Mouse (Mus musculus) myocyte (in vitro differentiated cells): ENCODE data around the gene Clcn6. TPM values are rescaled to one million over a fixed set of nuclear protein-coding genes. Genes with fewer than 3 reads are reported as not detected.

Source experiments
- H3K27me3 ChIP-seq: one replicate; pipeline ENCODE4 v1.6.1; 2011; ENCODE audit not compliant: control insufficient read depth, insufficient read depth, insufficient read length
- H3K36me3 ChIP-seq: one replicate; pipeline ENCODE4 v1.6.1; 2011; ENCODE audit not compliant: control insufficient read depth, insufficient read depth
- H3K4me2 ChIP-seq: one replicate; pipeline ENCODE4 v1.6.1; 2011; ENCODE audit warnings: low read depth, control low read depth
- H3K4me3 ChIP-seq: one replicate; pipeline ENCODE4 v1.5.1; 2011; ENCODE audit warnings: mild to moderate bottlenecking, control low read depth, moderate library complexity
- H3K79me2 ChIP-seq: one replicate; pipeline ENCODE4 v1.6.1; 2011; ENCODE audit not compliant: control insufficient read depth, insufficient read depth
- H3ac ChIP-seq: one replicate; pipeline ENCODE4 v1.6.1; 2011; ENCODE audit not compliant: control insufficient read depth, insufficient read length
- CEBPB ChIP-seq: IDR thresholded peaks from 2 replicates; pipeline ENCODE4 v1.6.1; 2011; ENCODE audit warnings: mild to moderate bottlenecking, moderate library complexity; ENCODE audit not compliant: poor library complexity, insufficient read depth, severe bottlenecking
- E2F4 ChIP-seq: IDR thresholded peaks from one replicate; pipeline ENCODE4 v1.6.1; 2011; ENCODE audit warnings: mild to moderate bottlenecking, control low read depth, moderate library complexity; ENCODE audit not compliant: insufficient read depth
- MAX ChIP-seq: IDR thresholded peaks from one replicate; pipeline ENCODE4 v1.6.1; 2011; ENCODE audit warnings: low read depth, mild to moderate bottlenecking, control low read depth
- MYOD1 ChIP-seq, 3 experiments: IDR thresholded peaks; one replicate each; pipeline ENCODE4 v1.6.1; 2011; ENCODE audit warnings: control low read depth in 2 of 3, low read depth in 2 of 3, mild to moderate bottlenecking in 2 of 3, moderate library complexity in 1 of 3; ENCODE audit not compliant: insufficient read length in 2 of 3, control insufficient read depth in 1 of 3
- MYOG ChIP-seq, 3 experiments: IDR thresholded peaks; one replicate each; pipeline ENCODE4 v1.6.1; 2011; ENCODE audit warnings: control low read depth in 2 of 3, low read depth in 2 of 3, mild to moderate bottlenecking in 2 of 3; ENCODE audit not compliant: insufficient read length in 2 of 3, control insufficient read depth in 1 of 3, insufficient read depth in 1 of 3
- POLR2A ChIP-seq: IDR thresholded peaks from one replicate; pipeline ENCODE4 v1.6.1; 2011; ENCODE audit warnings: low read depth, mild to moderate bottlenecking, control low read depth, moderate library complexity; ENCODE audit not compliant: insufficient read length
- POLR2AphosphoS2 ChIP-seq: IDR thresholded peaks from one replicate; pipeline ENCODE4 v1.6.1; 2011; ENCODE audit warnings: low read depth, control low read depth; ENCODE audit not compliant: insufficient read length
- REST ChIP-seq: IDR thresholded peaks from one replicate; pipeline ENCODE4 v1.6.1; 2011; ENCODE audit warnings: mild to moderate bottlenecking, control low read depth, moderate library complexity; ENCODE audit not compliant: insufficient read depth, insufficient read length
- SRF ChIP-seq: IDR thresholded peaks from one replicate; pipeline ENCODE4 v1.6.1; 2011; ENCODE audit warnings: low read depth; ENCODE audit not compliant: control insufficient read depth, insufficient read length
- TCF12 ChIP-seq: IDR thresholded peaks from one replicate; pipeline ENCODE4 v1.6.1; 2011; ENCODE audit warnings: mild to moderate bottlenecking, control low read depth; ENCODE audit not compliant: poor library complexity, insufficient read depth, severe bottlenecking
- TCF3 ChIP-seq: IDR thresholded peaks from one replicate; pipeline ENCODE4 v1.6.1; 2011; ENCODE audit warnings: low read depth, control low read depth; ENCODE audit not compliant: insufficient read length
- USF1 ChIP-seq: IDR thresholded peaks from one replicate; pipeline ENCODE4 v1.6.1; 2011; ENCODE audit warnings: low read depth, mild to moderate bottlenecking, control low read depth, moderate library complexity
- polyA plus RNA-seq: library from polyadenylated mRNA; unstranded; fragments of >200 nt; fragmentation: generic; extraction: Trizol; gene quantifications from one replicate; pipeline ENCODE4 v1.2.1, GENCODE M21; 2012; ENCODE audit warnings: missing spikeins

Clcn6 gene
- polyA plus RNA-seq, 1 experiment: 19.6 TPM

DNA sequence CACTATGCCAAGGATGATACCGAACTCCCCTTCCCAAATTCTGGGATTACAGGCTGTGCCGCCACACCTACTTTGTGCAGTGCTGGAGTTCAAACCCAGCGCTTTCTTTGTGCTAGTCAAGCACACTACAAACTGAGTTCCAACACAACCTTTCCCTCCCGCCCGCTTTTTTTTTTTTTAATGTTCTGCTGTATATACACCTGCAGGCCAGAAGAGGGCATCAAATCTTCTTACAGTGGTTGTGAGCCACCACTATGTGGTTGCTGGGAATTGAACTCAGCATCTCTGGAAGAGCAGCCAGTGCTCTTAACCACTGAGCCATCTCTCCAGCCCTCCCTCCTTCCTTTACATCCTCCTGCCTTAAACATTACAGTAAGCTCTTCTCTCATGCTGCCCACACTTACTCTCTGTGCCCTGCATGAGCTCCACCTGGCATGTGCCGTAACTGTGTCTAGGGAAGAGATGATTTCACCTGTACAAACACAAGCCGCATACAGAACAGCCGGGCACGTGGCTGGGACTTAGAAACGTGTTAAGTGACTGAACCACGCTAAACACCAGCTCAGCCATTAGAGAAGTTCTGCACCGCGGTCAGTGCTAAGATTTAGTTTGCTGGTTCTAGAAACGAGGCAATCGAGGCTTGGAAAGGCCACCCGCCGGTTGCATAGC, 36.0 kb upstream of the Clcn6 start:
- Histone ChIP-seq H3K4me3 (no peak overlapping the region), H3K36me3 (no peaks in the 10 kb centered on the region), H3ac (no peak overlapping the region), H3K27me3 (no peaks in the 10 kb centered on the region), H3K79me2 (no peaks in the 10 kb centered on the region), H3K4me2 (no peak overlapping the region)
- TF ChIP-seq MAX: no peak
- TF ChIP-seq CEBPB: no peak
- TF ChIP-seq MYOG (IDR thresholded peaks at IDR 0.05; ENCODE audit: control insufficient read depth in 1 of 3, insufficient read depth in 1 of 3, insufficient read length in 2 of 3, low read depth in 2 of 3): no peak
- no peak for TF ChIP-seq TCF3
- no peak for TF ChIP-seq MYOD1 (IDR thresholded peaks at IDR 0.05; ENCODE audit: control insufficient read depth in 1 of 3, insufficient read length in 2 of 3, low read depth in 2 of 3)
- TF ChIP-seq REST: no peak
- TF ChIP-seq SRF: no peak
- TF ChIP-seq E2F4: no peak
- TF ChIP-seq TCF12: no peak

DNA sequence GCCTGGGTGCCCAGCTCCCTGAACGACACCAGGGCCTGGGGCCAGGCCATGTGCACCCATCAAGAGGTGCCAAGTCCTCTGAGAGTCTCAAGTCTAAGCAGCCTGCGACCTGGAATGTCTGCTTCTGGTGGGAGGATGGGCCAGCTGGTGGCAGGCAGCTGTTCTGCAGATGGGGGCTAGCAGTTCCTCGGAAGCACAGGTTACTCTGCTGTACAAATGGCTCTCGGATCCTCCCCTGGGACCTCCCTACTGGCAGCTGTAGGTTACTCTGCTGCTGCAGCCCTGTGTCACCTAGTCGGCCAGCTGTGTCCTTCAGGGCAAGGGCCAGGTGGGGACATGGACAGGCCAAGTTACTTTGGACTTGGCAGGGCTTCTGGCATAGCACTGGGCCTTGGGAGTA, 32.9 kb upstream of the Clcn6 start:
- Histone ChIP-seq H3K27me3 (no peaks in the 10 kb centered on the region), H3K36me3 (no peaks in the 10 kb centered on the region), H3ac (no peak overlapping the region), H3K79me2 (no peaks in the 10 kb centered on the region), H3K4me3 (no peak overlapping the region), H3K4me2 (no peak overlapping the region)
- TF ChIP-seq E2F4: no peak
- TF ChIP-seq USF1: no peak
- TF ChIP-seq TCF3: no peak
- TF ChIP-seq SRF: no peak
- TF ChIP-seq MYOG (IDR thresholded peaks at IDR 0.05; ENCODE audit: control insufficient read depth in 1 of 3, insufficient read depth in 1 of 3, insufficient read length in 2 of 3, low read depth in 2 of 3): peak in 2 of 3 experiments; percentile 43 to 61
- no peak for TF ChIP-seq REST
- peak in 2 of 3 experiments; percentile 14 to 57 for TF ChIP-seq MYOD1 (IDR thresholded peaks at IDR 0.05; ENCODE audit: control insufficient read depth in 1 of 3, insufficient read length in 2 of 3, low read depth in 2 of 3)

DNA sequence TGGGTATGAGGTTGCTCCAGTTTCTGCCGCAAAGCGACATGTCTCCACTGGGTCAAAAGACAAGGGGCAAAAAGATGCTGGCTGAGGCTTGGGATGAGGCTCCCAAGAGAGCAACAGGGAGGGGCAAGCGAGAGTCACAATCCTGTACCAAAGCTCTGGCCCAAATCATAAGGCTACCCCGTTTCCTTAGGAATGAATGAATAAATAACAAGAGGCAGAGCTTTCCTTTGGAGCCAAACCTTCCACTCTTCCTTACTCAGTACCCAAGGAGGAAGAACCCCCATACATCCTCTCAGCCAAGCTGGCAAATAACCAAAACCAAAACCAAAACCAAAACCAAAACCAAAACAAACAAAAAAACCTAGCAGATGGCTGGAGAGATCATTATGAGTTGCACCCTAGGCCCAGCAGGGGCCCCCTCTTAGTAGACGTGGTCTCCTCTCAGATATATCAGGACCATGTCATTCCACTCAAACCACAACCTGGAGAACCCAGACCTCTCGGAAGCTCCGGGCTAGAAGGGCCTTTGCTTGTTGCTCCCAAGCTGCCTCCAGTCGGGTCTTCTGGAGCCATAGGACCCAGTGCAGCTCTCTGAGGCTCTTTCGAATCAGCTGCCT, 31.1 kb upstream of the Clcn6 start:
- no peak overlapping the region for H3K4me3 ChIP-seq
- no peaks in the 10 kb centered on the region for H3K36me3 ChIP-seq
- H3ac ChIP-seq: no peak overlapping the region
- TF ChIP-seq E2F4: no peak
- no peak for TF ChIP-seq MAX
- H3K4me2 ChIP-seq: no peak overlapping the region
- H3K79me2 ChIP-seq: no peaks in the 10 kb centered on the region
- H3K27me3 ChIP-seq: no peaks in the 10 kb centered on the region

DNA sequence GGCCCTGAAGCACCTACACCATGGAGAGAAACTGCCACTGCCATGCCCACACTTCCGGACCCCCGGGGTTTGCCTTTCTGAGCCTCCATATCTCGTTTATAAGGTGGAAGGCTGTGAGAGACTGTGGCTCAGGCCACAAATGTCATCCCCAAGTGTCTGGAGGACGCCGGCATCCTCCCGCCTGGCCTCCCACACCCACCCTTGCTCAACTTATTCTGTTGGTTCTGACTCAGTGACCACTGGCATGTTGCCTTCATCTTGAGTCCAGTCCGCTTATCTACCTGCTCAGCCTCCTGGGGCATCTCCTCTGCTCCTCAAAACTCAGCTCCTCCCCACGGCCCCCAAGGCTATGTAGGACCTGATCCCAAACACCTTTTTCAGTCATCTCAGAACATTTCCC, 28.7 kb upstream of the Clcn6 start:
- Histone ChIP-seq H3K79me2 (no peaks in the 10 kb centered on the region), H3K4me3 (no peak overlapping the region), H3K27me3 (no peaks in the 10 kb centered on the region), H3ac (no peak overlapping the region), H3K4me2 (peak overlapping the region; percentile 72), H3K36me3 (no peaks in the 10 kb centered on the region)
- TF ChIP-seq E2F4: no peak
- peak; percentile 60; the same call in 1 of the 2 replicates for TF ChIP-seq CEBPB
- no peak for TF ChIP-seq MYOG (IDR thresholded peaks at IDR 0.05; ENCODE audit: control insufficient read depth in 1 of 3, insufficient read depth in 1 of 3, insufficient read length in 2 of 3, low read depth in 2 of 3)

DNA sequence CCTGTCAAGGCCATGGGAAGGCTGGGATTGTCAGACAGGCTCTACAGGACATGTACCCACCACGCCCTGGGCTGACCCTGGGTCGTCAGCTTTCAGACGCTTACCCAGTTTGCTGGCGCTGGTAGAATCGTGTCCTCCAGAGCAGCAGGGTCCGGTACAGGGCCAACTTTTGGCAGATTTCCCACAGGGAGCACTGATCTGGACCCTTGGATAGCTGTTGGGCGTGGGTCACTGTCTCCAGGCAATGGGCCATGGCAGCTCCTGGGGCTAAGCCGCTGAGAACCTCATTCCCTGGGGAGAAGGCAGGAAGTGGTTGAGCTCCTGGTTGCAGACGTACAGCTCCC, 27.8 kb upstream of the Clcn6 start:
- Histone ChIP-seq H3K4me2 (peak overlapping the region; percentile 72), H3K4me3 (no peak overlapping the region), H3K27me3 (no peaks in the 10 kb centered on the region), H3K36me3 (no peaks in the 10 kb centered on the region), H3ac (no peak overlapping the region), H3K79me2 (no peaks in the 10 kb centered on the region)
- TF ChIP-seq SRF (no peak), TCF12 (no peak), USF1 (no peak), POLR2AphosphoS2 (no peak), POLR2A (no peak), REST (no peak), CEBPB (no peak), E2F4 (no peak), TCF3 (no peak), MAX (no peak), MYOD1 (IDR thresholded peaks at IDR 0.05; ENCODE audit: control insufficient read depth in 1 of 3, insufficient read length in 2 of 3, low read depth in 2 of 3) (no peak), MYOG (IDR thresholded peaks at IDR 0.05; ENCODE audit: control insufficient read depth in 1 of 3, insufficient read depth in 1 of 3, insufficient read length in 2 of 3, low read depth in 2 of 3) (no peak)
